Mouse (Mus musculus): Measurements from ENCODE around the gene Elmo3. TPM values are rescaled to one million over a fixed set of nuclear protein-coding genes. Genes with fewer than 3 reads are reported as not detected.
A peak's percentile ranks its signal among the peaks of the same experiment; 100 is the strongest.

The Elmo3 gene
- total and polyA plus RNA-seq, 3 experiments = 0.70 to 2.8 (median 0.73) TPM

- TF ChIP-seq POLR2A (IDR thresholded peaks at IDR 0.05; ENCODE audit: insufficient read depth, low read depth, low read length) = peak; percentile 60
- no peak for TF ChIP-seq CTCF (IDR thresholded peaks at IDR 0.05)
- 0 out of 2 replicates have a peak, but pooled peaks have one; percentile 54 for TF ChIP-seq EP300 (IDR thresholded peaks at IDR 0.05; ENCODE audit: insufficient read depth, low read depth, low read length)
- Histone ChIP-seq H3K27me3 (ENCODE audit: control insufficient read depth, insufficient read depth, low read length) (no peaks in the 10 kb centered on the region), H3K9ac (ENCODE audit: low read depth, low read length) (peak within 1 kb of the TSS; percentile 96), H3K36me3 (ENCODE audit: control insufficient read depth, insufficient read depth, low read length) (peaks cover 4% of the 10 kb centered on the region), H3K4me1 (ENCODE audit: control insufficient read depth, insufficient read depth, low read length) (peaks cover 3% of the 10 kb centered on the region), H3K79me2 (replicated peaks; ENCODE audit: control insufficient read depth, insufficient read depth, low read length) (no peaks in the 10 kb centered on the region), H3K27ac (peak within 1 kb of the TSS; percentile 88), H3K4me3 (peak within 1 kb of the TSS; percentile 99)
- WGBS = under 1% methylated on average over 58 of the region's 58 CpGs
- DNase-seq = peak; percentile 93 to 95
- intact Hi-C loops (cut with DNase I) = loop anchor here (1.0 to 10.0 kb wide), 2 partner anchors 29 to 643 kb away; partner anchors contain the start of genes Lrrc29 and Tmem208
These were observed 7.7 kb upstream of the Elmo3 start, which contains the start of gene E2f4 for GRCm38 (mm10) chr8:105297511-105298192. Gene E2f4 (plus strand): TSS chr8:105297663.

- intact Hi-C loops (cut with DNase I) = loop anchor here (10.0 kb wide), 1 partner anchor 644 kb away; no protein-coding TSS in a partner anchor
- no peak for DNase-seq
- Histone ChIP-seq H3K4me3 (peak overlapping the region; percentile 99), H3K79me2 (replicated peaks; ENCODE audit: control insufficient read depth, insufficient read depth, low read length) (no peaks in the 10 kb centered on the region), H3K36me3 (ENCODE audit: control insufficient read depth, insufficient read depth, low read length) (peaks cover 4% of the 10 kb centered on the region), H3K9ac (ENCODE audit: low read depth, low read length) (peak overlapping the region; percentile 96), H3K27me3 (ENCODE audit: control insufficient read depth, insufficient read depth, low read length) (no peaks in the 10 kb centered on the region), H3K27ac (peak overlapping the region; percentile 88), H3K4me1 (ENCODE audit: control insufficient read depth, insufficient read depth, low read length) (peaks cover 3% of the 10 kb centered on the region)
- whole genome bisulfite sequencing = 36% methylated on average over 18 of the region's 18 CpGs
- TF ChIP-seq POLR2A (IDR thresholded peaks at IDR 0.05; ENCODE audit: insufficient read depth, low read depth, low read length) = no peak
- TF ChIP-seq CTCF (IDR thresholded peaks at IDR 0.05) = no peak
- TF ChIP-seq EP300 (IDR thresholded peaks at IDR 0.05; ENCODE audit: insufficient read depth, low read depth, low read length) = no peak
These were observed 6.8 kb upstream of the Elmo3 start for GRCm38 (mm10) chr8:105298351-105299252.

- Histone ChIP-seq H3K4me1 (ENCODE audit: control insufficient read depth, insufficient read depth, low read length) (peaks cover 6% of the 10 kb centered on the region), H3K36me3 (ENCODE audit: control insufficient read depth, insufficient read depth, low read length) (peaks cover 4% of the 10 kb centered on the region), H3K79me2 (replicated peaks; ENCODE audit: control insufficient read depth, insufficient read depth, low read length) (no peaks in the 10 kb centered on the region), H3K27me3 (ENCODE audit: control insufficient read depth, insufficient read depth, low read length) (no peaks in the 10 kb centered on the region), H3K9ac (ENCODE audit: low read depth, low read length) (no peak overlapping the region), H3K4me3 (no peak overlapping the region), H3K27ac (no peak overlapping the region)
- intact Hi-C loops (cut with DNase I) = loop anchor here (10.0 kb wide), 1 partner anchor 645 kb away; no protein-coding TSS in a partner anchor
- DNase-seq = no peak
- WGBS = 91% methylated on average over 8 of the region's 8 CpGs
- TF ChIP-seq POLR2A (IDR thresholded peaks at IDR 0.05; ENCODE audit: insufficient read depth, low read depth, low read length) (no peak), CTCF (IDR thresholded peaks at IDR 0.05) (no peak), EP300 (IDR thresholded peaks at IDR 0.05; ENCODE audit: insufficient read depth, low read depth, low read length) (no peak)
These were observed 5.4 kb upstream of the Elmo3 start for GRCm38 (mm10) chr8:105299962-105300361.

GRCm38 (mm10) chr8:105303396-105303795 is 2.0 kb upstream of the Elmo3 start:
- Histone ChIP-seq H3K4me3 (no peak overlapping the region), H3K9ac (ENCODE audit: low read depth, low read length) (no peak overlapping the region), H3K79me2 (replicated peaks; ENCODE audit: control insufficient read depth, insufficient read depth, low read length) (no peaks in the 10 kb centered on the region), H3K27ac (no peak overlapping the region), H3K27me3 (ENCODE audit: control insufficient read depth, insufficient read depth, low read length) (no peaks in the 10 kb centered on the region), H3K4me1 (ENCODE audit: control insufficient read depth, insufficient read depth, low read length) (peaks cover 4% of the 10 kb centered on the region), H3K36me3 (ENCODE audit: control insufficient read depth, insufficient read depth, low read length) (peaks cover 4% of the 10 kb centered on the region)
- TF ChIP-seq CTCF (IDR thresholded peaks at IDR 0.05) = no peak
- no peak for TF ChIP-seq POLR2A (IDR thresholded peaks at IDR 0.05; ENCODE audit: insufficient read depth, low read depth, low read length)
- TF ChIP-seq EP300 (IDR thresholded peaks at IDR 0.05; ENCODE audit: insufficient read depth, low read depth, low read length) = no peak
- 66% methylated on average over 8 of the region's 8 CpGs for WGBS
- no peak for DNase-seq
- intact Hi-C loops (cut with DNase I) = no loop called here

- intact Hi-C loops (cut with DNase I) = no loop called here
- no peak overlapping the region for H3K4me3 ChIP-seq
- no peak for TF ChIP-seq CTCF (IDR thresholded peaks at IDR 0.05)
- no peak for TF ChIP-seq POLR2A (IDR thresholded peaks at IDR 0.05; ENCODE audit: insufficient read depth, low read depth, low read length)
- TF ChIP-seq EP300 (IDR thresholded peaks at IDR 0.05; ENCODE audit: insufficient read depth, low read depth, low read length) = no peak
- H3K9ac ChIP-seq (ENCODE audit: low read depth, low read length) = no peak overlapping the region
- DNase-seq = no peak
- H3K79me2 ChIP-seq (replicated peaks; ENCODE audit: control insufficient read depth, insufficient read depth, low read length) = no peaks in the 10 kb centered on the region
- H3K4me1 ChIP-seq (ENCODE audit: control insufficient read depth, insufficient read depth, low read length) = peaks cover 2% of the 10 kb centered on the region
- H3K27me3 ChIP-seq (ENCODE audit: control insufficient read depth, insufficient read depth, low read length) = no peaks in the 10 kb centered on the region
- H3K36me3 ChIP-seq (ENCODE audit: control insufficient read depth, insufficient read depth, low read length) = peaks cover 2% of the 10 kb centered on the region
- WGBS = 59% methylated on average over 9 of the region's 9 CpGs
- H3K27ac ChIP-seq = no peak overlapping the region
These were observed 1.5 kb upstream of the Elmo3 start for GRCm38 (mm10) chr8:105303874-105304273.
